Mouse (Mus musculus) B cell, adult 67 days (primary cell): ENCODE data around the gene Rrp12. TPM values are rescaled to one million over a fixed set of nuclear protein-coding genes. Genes with fewer than 3 reads are reported as not detected.

Source experiments
- total RNA-seq, 2 experiments: library from RNA; stranded (reverse); gene quantifications; 4 replicates each; pipeline ENCODE4 v1.2.4; 2023

Rrp12 gene
- total RNA-seq = 10 to 100 TPM; 25.6 to 27.8 TPM

DNA sequence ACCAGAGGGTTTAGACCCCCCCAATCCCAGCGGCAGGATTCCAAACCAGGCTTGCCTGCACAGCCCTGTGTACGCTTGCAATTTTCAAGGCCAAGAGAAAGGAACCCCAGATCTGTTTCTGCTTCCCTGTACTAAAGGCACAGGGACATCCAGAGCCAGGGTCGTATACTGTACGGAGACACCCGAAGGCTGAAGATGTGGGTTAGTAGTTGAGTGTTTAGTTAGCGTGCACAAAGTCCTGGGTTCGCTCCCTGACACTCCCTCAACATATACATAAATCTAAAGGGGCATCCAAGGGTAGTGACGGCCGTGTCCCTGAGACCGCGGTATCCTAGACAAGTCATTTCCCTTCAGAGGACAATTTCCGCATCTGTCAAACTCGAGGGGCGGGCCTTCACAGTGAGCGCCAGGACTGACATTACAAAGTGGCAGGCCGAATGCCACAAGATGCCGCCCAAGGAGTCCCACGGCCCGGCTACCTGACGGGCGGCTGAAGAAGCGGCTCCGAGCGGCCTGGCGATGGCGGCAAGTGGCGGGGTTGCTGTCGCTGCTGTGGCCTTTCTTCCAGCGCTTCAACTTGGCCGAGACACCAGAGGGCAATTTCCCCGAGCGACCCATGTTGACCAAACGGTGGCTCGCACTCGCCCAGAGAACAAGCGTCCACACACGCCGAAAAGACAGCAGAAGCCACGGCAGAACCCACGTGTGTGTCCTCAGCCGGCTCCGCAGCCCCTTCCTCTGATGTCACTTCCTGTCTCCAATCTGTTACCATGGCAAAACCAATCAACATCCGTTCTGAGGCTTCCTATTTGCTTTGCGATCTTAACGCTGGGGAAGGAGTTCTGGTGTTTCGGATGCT is at the start of gene Rrp12:
Gene Rrp12 (minus strand): TSS at position 714 of the 859 bp plus-strand sequence.

DNA sequence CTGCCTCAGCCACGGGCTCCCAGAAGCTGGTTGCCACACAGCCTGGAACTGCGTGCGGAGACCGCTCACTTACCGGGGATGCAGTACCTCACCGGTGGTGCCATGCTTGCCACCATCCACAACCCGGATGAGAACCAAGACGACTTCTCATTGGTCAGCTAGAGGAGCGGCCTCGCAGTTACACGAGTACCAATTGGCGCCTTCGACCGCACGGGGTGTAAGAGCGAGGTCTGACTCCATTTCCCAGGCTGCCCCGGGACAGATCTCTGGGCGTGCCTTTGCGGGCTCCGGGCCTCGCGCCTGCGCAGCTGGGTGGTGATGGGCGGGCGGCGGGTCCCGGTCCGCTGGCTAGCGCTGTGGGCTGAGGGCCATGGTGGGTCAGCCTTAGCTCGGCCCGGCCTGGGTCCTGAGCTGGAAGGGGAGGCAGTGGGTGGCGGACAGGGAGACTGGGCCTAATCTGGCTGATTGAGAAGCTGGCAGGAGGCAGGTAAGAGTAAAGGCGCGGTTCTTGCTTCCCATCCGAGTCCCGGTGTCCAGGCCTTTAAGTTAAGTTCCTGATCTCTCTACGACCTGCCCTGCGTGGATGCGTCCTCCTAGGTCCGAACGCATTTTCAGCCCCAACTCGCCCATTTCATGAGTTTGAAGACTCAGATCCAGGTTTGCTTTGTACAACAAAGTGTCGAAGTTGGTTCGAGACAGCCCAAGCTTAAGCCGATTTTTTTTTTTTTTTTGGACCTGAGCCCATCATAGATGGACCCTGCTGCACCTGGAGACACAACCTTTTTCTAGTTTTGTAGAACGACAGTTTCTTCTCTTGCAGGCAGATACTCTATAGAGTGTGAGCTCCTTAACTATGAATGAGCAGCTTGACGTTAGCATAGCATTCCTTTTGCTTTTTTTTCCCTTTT is 37.5 kb upstream of the Rrp12 start, which contains the start of the genes Exosc1 and Zdhhc16:
Gene Exosc1 (minus strand): TSS at position 245 of the 908 bp plus-strand sequence.
Gene Zdhhc16 (plus strand): TSS at position 302 of the 908 bp plus-strand sequence.

DNA sequence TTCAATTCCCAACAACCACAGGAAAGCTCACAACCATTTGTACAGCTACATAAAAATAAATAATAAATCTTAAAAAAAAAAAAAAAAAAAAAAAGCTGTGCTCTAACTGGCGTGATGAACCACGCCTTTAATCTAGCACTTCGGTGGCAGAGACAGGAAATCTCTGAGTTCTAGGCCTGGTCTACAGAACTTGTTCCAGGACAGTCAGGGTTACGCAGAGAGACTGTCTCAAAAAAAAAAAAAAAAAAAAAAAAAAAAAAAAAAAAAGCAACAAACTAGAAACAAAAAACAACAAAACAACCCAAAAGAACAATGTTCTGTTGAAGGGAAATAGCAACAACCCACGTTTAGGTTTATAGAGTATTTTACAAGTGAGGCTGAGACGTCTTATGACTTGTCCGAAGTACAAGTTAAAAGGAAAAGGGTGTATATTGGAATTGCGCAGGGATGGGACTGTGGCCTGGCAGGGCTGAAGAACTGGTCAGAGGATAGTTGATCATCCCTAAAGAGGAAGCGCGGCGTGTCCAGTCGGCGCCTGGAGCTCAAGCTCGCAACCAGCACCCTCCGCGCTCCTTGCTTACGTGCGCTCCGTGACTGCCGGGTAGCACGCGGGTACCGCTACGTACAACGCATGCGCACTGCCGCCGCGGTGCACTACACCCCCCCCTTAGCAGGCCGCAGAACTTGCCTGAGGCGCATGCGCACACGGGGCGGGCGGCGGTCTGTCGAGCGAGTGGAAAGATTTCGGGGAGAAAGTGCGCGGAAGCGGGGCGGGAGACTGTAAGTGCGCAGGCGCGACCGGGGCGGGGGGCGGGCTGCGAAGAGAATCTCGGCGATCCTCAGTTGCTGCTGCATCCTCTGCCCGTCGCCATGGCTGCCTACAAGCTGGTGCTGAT is 15.5 kb upstream of the Rrp12 start, which contains the start of gene Pgam1:
Gene Pgam1 (plus strand): TSS at position 746 of the 896 bp plus-strand sequence.

DNA sequence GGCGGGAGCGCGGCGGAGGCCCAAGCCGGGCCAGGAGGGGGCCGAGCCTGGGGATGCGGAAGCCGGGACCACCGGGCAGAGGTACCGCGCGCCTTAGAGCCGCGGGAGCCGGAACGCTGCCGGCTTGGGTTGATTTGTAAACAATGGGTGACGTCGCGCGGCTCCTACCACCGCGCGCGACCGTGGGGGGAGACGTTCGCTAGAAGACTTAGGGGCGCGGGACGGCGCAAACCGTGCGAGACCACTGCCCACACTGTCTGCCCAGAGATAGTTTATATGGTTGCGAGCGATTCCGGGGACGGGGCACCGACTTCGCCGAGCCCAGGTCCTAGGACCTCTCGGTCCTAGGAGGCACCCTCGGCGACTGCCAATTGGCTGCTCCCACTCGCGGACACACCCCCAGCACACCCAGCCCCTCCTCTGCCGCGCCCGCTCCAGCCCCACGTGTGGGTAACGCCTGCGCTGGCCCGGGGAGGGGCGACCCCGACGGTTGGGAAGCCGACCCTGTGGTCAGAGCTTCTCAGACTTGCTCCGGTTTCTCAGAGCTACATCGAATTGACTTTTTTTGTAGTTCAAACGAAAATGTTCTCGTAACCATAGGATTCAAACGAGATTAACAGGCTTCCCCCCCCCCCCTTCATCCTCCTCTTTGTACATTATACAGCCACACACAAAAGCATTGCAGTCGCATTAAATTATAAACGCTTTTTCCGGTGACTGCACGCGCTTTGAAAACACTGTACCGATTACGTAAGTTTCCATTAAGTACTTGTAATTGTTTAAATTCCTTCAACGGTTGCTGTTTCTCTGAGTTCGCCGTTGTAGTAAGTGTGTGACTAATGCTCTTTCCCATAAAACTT is 47.8 kb downstream of the Rrp12 start, which contains the start of gene Frat2:
Gene Frat2 (minus strand): TSS at position 141 of the 860 bp plus-strand sequence.

DNA sequence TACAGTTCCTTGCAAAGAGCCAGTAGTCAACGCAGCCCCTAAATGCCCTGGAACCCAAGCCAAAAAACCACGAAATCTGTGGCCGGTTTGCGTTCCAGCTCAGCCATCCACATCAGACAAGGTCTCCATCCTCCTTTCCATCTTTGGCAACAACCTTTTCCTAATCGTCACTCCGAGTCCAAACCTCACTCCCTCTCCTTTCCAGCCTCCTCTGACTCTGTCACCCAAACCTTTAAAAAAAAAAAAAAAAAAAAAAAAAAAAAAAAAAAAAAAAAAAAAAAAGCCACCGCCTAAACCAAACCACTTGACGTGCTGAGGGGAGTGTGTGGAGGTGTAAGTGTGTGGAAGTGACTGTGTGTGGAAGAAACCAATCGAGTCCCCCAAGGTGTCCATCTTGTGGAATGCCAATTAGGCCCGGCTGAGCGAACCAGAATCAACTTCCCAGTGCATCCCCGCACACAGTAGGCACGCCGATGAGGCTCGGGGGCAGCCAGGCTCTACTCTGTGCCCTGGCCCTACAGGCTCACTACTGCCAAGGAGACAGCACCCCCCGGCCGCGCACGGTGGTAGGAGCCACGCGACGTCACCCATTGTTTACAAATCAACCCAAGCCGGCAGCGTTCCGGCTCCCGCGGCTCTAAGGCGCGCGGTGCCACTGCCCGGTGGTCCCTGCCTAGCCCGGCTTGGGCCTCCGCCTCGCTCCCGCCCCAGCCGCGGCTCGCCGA is 66.4 kb downstream of the Rrp12 start, which contains the start of gene Frat1:
Gene Frat1 (plus strand): TSS at position 590 of the 725 bp plus-strand sequence.

Other genes with a start within 250 kb of the Rrp12 start
- under 1 TPM; 0.21 to 0.41 TPM for gene Slit1, start 152.5 kb downstream of the Rrp12 start, total RNA-seq
- gene Arhgap19, start 94.1 kb downstream of the Rrp12 start, total RNA-seq = 1 to 10 TPM; 3.2 to 3.4 TPM
- gene Frat1, start 66.2 kb downstream of the Rrp12 start, total RNA-seq = 10 to 100 TPM; 30.6 to 34.9 TPM
- gene Frat2, start 48.0 kb downstream of the Rrp12 start, total RNA-seq = 10 to 100 TPM; 38.2 to 44.8 TPM
- 100 to 1,000 TPM; 102 to 106 TPM for gene Pgam1, start 15.8 kb upstream of the Rrp12 start, total RNA-seq
- 10 to 100 TPM; 53.8 to 57.0 TPM for gene Exosc1, start 37.2 kb upstream of the Rrp12 start, total RNA-seq
- gene Zdhhc16, start 37.3 kb upstream of the Rrp12 start, total RNA-seq = 10 to 100 TPM; 40.3 to 41.5 TPM
- 100 to 1,000 TPM in 1 of 2 experiments, 10 to 100 TPM in 1; 79.2 to 111 TPM for gene Mms19, start 85.0 kb upstream of the Rrp12 start, total RNA-seq
- gene Ubtd1, start 85.6 kb upstream of the Rrp12 start, total RNA-seq = 1 to 10 TPM; 8.8 to 9.3 TPM
- not detected for gene Ankrd2, start 139.8 kb upstream of the Rrp12 start, total RNA-seq
- gene Hoga1, start 149.4 kb upstream of the Rrp12 start, total RNA-seq = not detected
- not detected for gene 4933411K16Rik, start 156.1 kb upstream of the Rrp12 start, total RNA-seq
- gene Morn4, start 190.2 kb upstream of the Rrp12 start, total RNA-seq = under 1 TPM in 1 of 2 experiments, not detected in 1; 0.29 TPM
- 10 to 100 TPM; 40.8 to 42.0 TPM for gene Pi4k2a, start 194.3 kb upstream of the Rrp12 start, total RNA-seq
- 1 to 10 TPM; 1.1 to 4.1 TPM for gene Avpi1, start 232.9 kb upstream of the Rrp12 start, total RNA-seq